ENCODE assay signal across 8 mouse cellular contexts in the genomic region with DNA sequence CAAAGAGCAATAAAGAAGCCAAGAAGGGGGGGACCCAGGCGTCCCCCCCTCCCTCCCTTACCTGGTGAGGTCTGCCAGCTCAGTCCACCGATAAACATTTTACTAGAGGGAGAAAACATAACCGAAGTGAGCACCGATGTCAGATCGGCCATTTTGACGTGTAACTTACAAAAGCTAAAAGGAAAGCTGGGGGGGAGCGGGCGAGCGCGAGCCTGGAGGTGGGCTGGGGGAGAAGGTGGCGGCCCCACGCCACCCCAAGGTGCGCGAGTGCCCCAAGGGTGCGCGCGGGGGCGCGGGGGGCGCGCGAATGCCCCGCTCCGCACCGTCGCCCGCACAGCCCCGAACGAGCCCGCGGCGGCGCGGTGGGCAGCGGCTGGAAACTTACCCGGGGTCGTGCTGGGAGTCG. TPM values are rescaled to one million over a fixed set of nuclear protein-coding genes. Genes with fewer than 3 reads are reported as not detected.
A peak's percentile ranks its signal among the peaks of the same experiment; 100 is the strongest.
DNase-seq lines count a peak whose midpoint lies in the region; ATAC-seq and TF ChIP-seq lines count a peak whose summit lies in the region.

No protein-coding gene starts in this region.

- under 1% methylated on average over 37 of the region's 38 CpGs for WGBS in kidney, embryonic 16.5 days
- 0% methylated on average over 34 of the region's 38 CpGs for WGBS in limb, embryonic 15.5 days
- WGBS in neural tube, embryonic 14.5 days = under 1% methylated on average over 31 of the region's 38 CpGs

- no peak for TF ChIP-seq CTCF in MEL (IDR thresholded peaks at IDR 0.05 in 2 of 3, conservative IDR thresholded peaks at IDR 0.05 in 1 of 3; ENCODE audit: control insufficient read depth in 1 of 3, insufficient read depth in 1 of 3, low read depth in 2 of 3, low read length in 3 of 3, poor library complexity in 1 of 3, severe bottlenecking in 1 of 3)

- no peaks in the 10 kb centered on the region for H3K36me3 ChIP-seq in kidney, embryonic 16.5 days (ENCODE audit: insufficient read depth, low read length)
- peaks cover 0 to 22% of the 10 kb centered on the region in 2 experiments; a peak in 2 of 4 replicates for H3K36me3 ChIP-seq in MEL (ENCODE audit: control insufficient read depth in 1 of 2, insufficient read depth in 2 of 2, low read length in 2 of 2)
- H3K36me3 ChIP-seq in erythroblast, embryonic 14.5 days (ENCODE audit: control insufficient read depth) = no peaks in the 10 kb centered on the region
- no peaks in the 10 kb centered on the region; the same call in 1 of the 2 replicates for H3K36me3 ChIP-seq in limb, embryonic 15.5 days
- no peaks in the 10 kb centered on the region for H3K36me3 ChIP-seq in neural tube, embryonic 14.5 days (ENCODE audit: control insufficient read depth, insufficient read depth, low read length)

- TF ChIP-seq EP300 in MEL (IDR thresholded peaks at IDR 0.05; ENCODE audit: low read depth in 1 of 2, low read length in 2 of 2) = no peak

- H3K4me3 ChIP-seq in kidney, embryonic 16.5 days (ENCODE audit: low read length) = peak overlapping the region; percentile 90
- peak overlapping the region; percentile 67 to 88 for H3K4me3 ChIP-seq in MEL (ENCODE audit: control insufficient read depth in 1 of 2, insufficient read depth in 1 of 2, low read depth in 2 of 2, low read length in 2 of 2)
- H3K4me3 ChIP-seq in erythroblast, embryonic 14.5 days (replicated peaks) = peak overlapping the region; percentile 91
- peak overlapping the region; percentile 93 for H3K4me3 ChIP-seq in limb, embryonic 15.5 days
- H3K4me3 ChIP-seq in neural tube, embryonic 14.5 days (ENCODE audit: low read depth, low read length) = peak overlapping the region; percentile 85

- peak overlapping the region; percentile 96 for H3K27ac ChIP-seq in kidney, embryonic 16.5 days (ENCODE audit: low read length)
- peak overlapping the region; percentile 21 for H3K27ac ChIP-seq in MEL (ENCODE audit: control insufficient read depth, low read depth, low read length)
- peak overlapping the region; percentile 92 for H3K27ac ChIP-seq in limb, embryonic 15.5 days
- H3K27ac ChIP-seq in neural tube, embryonic 14.5 days (ENCODE audit: low read depth, low read length) = peak overlapping the region; percentile 85

- H3K4me1 ChIP-seq in kidney, embryonic 16.5 days (ENCODE audit: insufficient read depth, low read length) = peaks cover 51% of the 10 kb centered on the region
- H3K4me1 ChIP-seq in MEL (ENCODE audit: control insufficient read depth in 1 of 2, insufficient read depth in 2 of 2, low read length in 2 of 2) = peaks cover 10 to 18% of the 10 kb centered on the region in 2 experiments
- H3K4me1 ChIP-seq in erythroblast, embryonic 14.5 days (ENCODE audit: control insufficient read depth) = peaks cover 43% of the 10 kb centered on the region
- peaks cover 32% of the 10 kb centered on the region for H3K4me1 ChIP-seq in limb, embryonic 15.5 days
- H3K4me1 ChIP-seq in neural tube, embryonic 14.5 days (ENCODE audit: control insufficient read depth, insufficient read depth, low read length) = peaks cover 17% of the 10 kb centered on the region; the same call in 1 of the 2 replicates

- H3K79me2 ChIP-seq in MEL (ENCODE audit: control insufficient read depth, insufficient read depth, low read length, poor library complexity) = peaks cover 14% of the 10 kb centered on the region

- H3K27me3 ChIP-seq in kidney, embryonic 16.5 days (ENCODE audit: insufficient read depth, low read length) = no peaks in the 10 kb centered on the region
- no peaks in the 10 kb centered on the region for H3K27me3 ChIP-seq in MEL (ENCODE audit: control insufficient read depth in 1 of 2, insufficient read depth in 2 of 2, low read length in 2 of 2)
- H3K27me3 ChIP-seq in erythroblast, embryonic 14.5 days (ENCODE audit: control insufficient read depth) = no peaks in the 10 kb centered on the region
- no peaks in the 10 kb centered on the region for H3K27me3 ChIP-seq in limb, embryonic 15.5 days
- no peaks in the 10 kb centered on the region for H3K27me3 ChIP-seq in neural tube, embryonic 14.5 days (ENCODE audit: control insufficient read depth, insufficient read depth, low read length)

- ATAC-seq in kidney, embryonic 16.5 days (ENCODE audit: low FRiP score, low TSS enrichment) = peak; percentile 41
- ATAC-seq in limb, embryonic 15.5 days (ENCODE audit: insufficient number of reproducible peaks, low FRiP score, low TSS enrichment, low read depth) = peak; percentile 9; the same call in 1 of the 2 replicates
- peak; percentile 57 for ATAC-seq in neural tube, embryonic 14.5 days (ENCODE audit: low read depth)
- no peak for ATAC-seq in granulocyte monocyte progenitor cell, adult 5-6 weeks (replicated peaks; ENCODE audit: poor library complexity, severe bottlenecking)

- H3K9ac ChIP-seq in kidney, embryonic 16.5 days (replicated peaks; ENCODE audit: low read length) = peak overlapping the region; percentile 99
- peak overlapping the region; percentile 91 for H3K9ac ChIP-seq in MEL (ENCODE audit: control insufficient read depth, low read depth, low read length, poor library complexity, severe bottlenecking)
- H3K9ac ChIP-seq in limb, embryonic 15.5 days = peak overlapping the region; percentile 98
- H3K9ac ChIP-seq in neural tube, embryonic 14.5 days (replicated peaks; ENCODE audit: low read depth, low read length) = peak overlapping the region; percentile 96

- no peaks in the 10 kb centered on the region for H3K9me3 ChIP-seq in kidney, embryonic 16.5 days (ENCODE audit: low read length)
- H3K9me3 ChIP-seq in MEL (replicated peaks; ENCODE audit: insufficient read depth, low read length) = no peaks in the 10 kb centered on the region
- H3K9me3 ChIP-seq in erythroblast, embryonic 14.5 days (ENCODE audit: control insufficient read depth, low read length) = no peaks in the 10 kb centered on the region
- no peaks in the 10 kb centered on the region for H3K9me3 ChIP-seq in limb, embryonic 15.5 days
- H3K9me3 ChIP-seq in neural tube, embryonic 14.5 days (ENCODE audit: control insufficient read depth, low read length) = no peaks in the 10 kb centered on the region

- H3K4me2 ChIP-seq in kidney, embryonic 16.5 days (replicated peaks; ENCODE audit: low read depth, low read length) = peak overlapping the region; percentile 91
- H3K4me2 ChIP-seq in limb, embryonic 15.5 days = peak overlapping the region; percentile 88
- H3K4me2 ChIP-seq in neural tube, embryonic 14.5 days (ENCODE audit: low read depth, low read length) = peak overlapping the region; percentile 57

- DNase-seq in kidney, postnatal 10 days = no peak
- peak; percentile 67 for DNase-seq in MEL (ENCODE audit: low read depth, low spot score)
- DNase-seq in left cerebral cortex, adult 18-20 months (ENCODE audit: low spot score in 2 of 2) = no peak

- no peak for TF ChIP-seq RAD21 in MEL (IDR thresholded peaks at IDR 0.05; ENCODE audit: low read depth, low read length)

- TF ChIP-seq POLR2A in MEL (IDR thresholded peaks at IDR 0.05; ENCODE audit: control insufficient read depth in 1 of 2, insufficient read depth in 1 of 2, low read depth in 1 of 2, low read length in 2 of 2, poor library complexity in 1 of 2) = no peak

TF ChIP-seq in MEL, 35 proteins besides CTCF, POLR2A, EP300 and RAD21:
- TF ChIP-seq NELFE (IDR thresholded peaks at IDR 0.05; ENCODE audit: low read depth, low read length) (no peak), ZC3H11A (IDR thresholded peaks at IDR 0.05; ENCODE audit: low read depth, low read length) (no peak), MAFK (IDR thresholded peaks at IDR 0.05; ENCODE audit: borderline replicate concordance, low read depth, low read length) (no peak), USF1 (IDR thresholded peaks at IDR 0.05; ENCODE audit: low read depth, low read length) (no peak), MAZ (IDR thresholded peaks at IDR 0.05; ENCODE audit: low read depth, low read length) (no peak), POLR2AphosphoS2 (IDR thresholded peaks at IDR 0.05; ENCODE audit: low read length) (no peak), KAT2A (conservative IDR thresholded peaks at IDR 0.05; ENCODE audit: low read depth, low read length) (no peak), JUND (IDR thresholded peaks at IDR 0.05; ENCODE audit: low read depth, low read length) (no peak), NRF1 (IDR thresholded peaks at IDR 0.05; ENCODE audit: insufficient read depth, low read depth, low read length, poor library complexity, severe bottlenecking) (no peak), MYB (IDR thresholded peaks at IDR 0.05; ENCODE audit: low read depth, low read length) (no peak), CHD1 (IDR thresholded peaks at IDR 0.05; ENCODE audit: low read depth, low read length) (no peak), HCFC1 (IDR thresholded peaks at IDR 0.05; ENCODE audit: low read depth, low read length) (no peak), ETS1 (IDR thresholded peaks at IDR 0.05; ENCODE audit: low read depth, low read length) (no peak), TBP (IDR thresholded peaks at IDR 0.05; ENCODE audit: low read depth, low read length) (no peak), MYC (IDR thresholded peaks at IDR 0.05; ENCODE audit: low read depth, low read length) (no peak), E2F4 (IDR thresholded peaks at IDR 0.05; ENCODE audit: borderline replicate concordance, low read depth, low read length) (no peak), MEF2A (IDR thresholded peaks at IDR 0.05; ENCODE audit: extremely low read depth, insufficient replicate concordance, low read depth, low read length, poor library complexity, severe bottlenecking) (no peak), GABPA (IDR thresholded peaks at IDR 0.05; ENCODE audit: low read depth, low read length) (no peak), MXI1 (IDR thresholded peaks at IDR 0.05; ENCODE audit: low read depth, low read length) (no peak), ZKSCAN1 (IDR thresholded peaks at IDR 0.05; ENCODE audit: low read depth, low read length) (no peak)

RNA-seq across cellular contexts. Expression of gene Msi2, which starts 0.7 kb away (rescaled TPM):
- polyA plus RNA-seq in kidney, embryonic 16.5 days (2015; fragmentation: Nextera tagmentation; extraction: Ambion mirVana) = 24.3 and 30.0 TPM in 2 replicates
- 27.5 and 29.7 TPM in 2 replicates for total RNA-seq in MEL (2012; rRNA removed)
- polyA plus RNA-seq in MEL (2012; ENCODE audit: insufficient read depth in 1 of 2, insufficient read length in 2 of 2, low read depth in 1 of 2, low replicate concordance in 2 of 2, missing spikeins in 1 of 2) = 10 to 100 TPM in 1 of 2 experiments, not detected in 1; 16.2 TPM
- polyA plus RNA-seq in erythroblast, embryonic 14.5 days (2012) = 0.41 and 0.45 TPM in 2 replicates
- 12.0 and 13.1 TPM in 2 replicates for polyA plus RNA-seq in limb, embryonic 15.5 days (2015; fragmentation: Nextera tagmentation; extraction: Ambion mirVana)
- polyA plus RNA-seq in neural tube, embryonic 14.5 days (2014; fragmentation: Nextera tagmentation; extraction: Ambion mirVana) = 20.0 and 25.6 TPM in 2 replicates
- 35.2 and 39.6 TPM in 2 replicates for total RNA-seq in granulocyte monocyte progenitor cell, adult 5-6 weeks (2014; fragmentation: Nextera tagmentation)
- 33.6 and 34.7 TPM in 2 replicates for total RNA-seq in granulocyte monocyte progenitor cell, adult 5-6 weeks (2017)
- total RNA-seq in left cerebral cortex, adult 18-20 months (2021) = 100 to 1,000 TPM; 119 to 127 TPM

Comparison
In these comparisons a context has a peak if more than half of its experiments do, and no peak if none do; other contexts are left out.
1. H3K27ac ChIP-seq: peak in every context shown above with its lines; median percentile 96 in kidney, embryonic 16.5 days; 92 in limb, embryonic 15.5 days; 85 in neural tube, embryonic 14.5 days; 21 in MEL.